Comparison of ENCODE assay signal across 27 mouse cellular contexts in genomic region chr17:11030936-11031335, GRCm38 (mm10).
DNase-seq lines count a peak whose midpoint lies in the region; ATAC-seq lines count a peak whose summit lies in the region.
"Had no signal": no experiment of that assay in that cellular context is flagged by ENCODE, and none has a peak within 500 bp of the region (broad histone marks: within the 10 kb centered on the region; RNA-seq: fewer than 3 reads in every experiment).

No protein-coding gene starts in this region.

- WGBS in limb, embryonic 11.5 days, result 77% methylated on average over 4 of the region's 4 CpGs
- 91% methylated on average over 4 of the region's 4 CpGs for WGBS in limb, embryonic 10.5 days
- 45% methylated on average over 4 of the region's 4 CpGs for WGBS in limb, embryonic 13.5 days

- ATAC-seq in limb, embryonic 11.5 days (ENCODE audit: insufficient number of reproducible peaks, low FRiP score, low TSS enrichment, low read depth), result peak; percentile 70; the same call in 1 of the 2 replicates
- ATAC-seq in limb, embryonic 13.5 days (ENCODE audit: low FRiP score, low read depth), result peak; percentile 67
- ATAC-seq: CD4-positive, CD25-positive, alpha-beta regulatory T cell, adult 4 months; forebrain, embryonic 14.5 days; forebrain, postnatal 0 days had no signal

- no peaks in the 10 kb centered on the region for H3K4me1 ChIP-seq in limb, embryonic 11.5 days (ENCODE audit: control insufficient read depth, insufficient read depth, low read length)
- H3K4me1 ChIP-seq in limb, embryonic 10.5 days, result no peaks in the 10 kb centered on the region
- H3K4me1 ChIP-seq in limb, embryonic 13.5 days, result peaks cover 14% of the 10 kb centered on the region
- H3K4me1 ChIP-seq: embryonic facial prominence, embryonic 12.5 days; embryonic facial prominence, embryonic 15.5 days; forebrain, embryonic 10.5 days; forebrain, embryonic 12.5 days had no signal

- no peaks in the 10 kb centered on the region for H3K27me3 ChIP-seq in limb, embryonic 11.5 days (ENCODE audit: control insufficient read depth, insufficient read depth, low read length)
- no peaks in the 10 kb centered on the region for H3K27me3 ChIP-seq in limb, embryonic 10.5 days (ENCODE audit: low read depth, poor library complexity, severe bottlenecking)
- H3K27me3 ChIP-seq in limb, embryonic 13.5 days, result no peaks in the 10 kb centered on the region
- H3K27me3 ChIP-seq: CH12.LX; embryonic facial prominence, embryonic 12.5 days; embryonic facial prominence, embryonic 15.5 days; forebrain, embryonic 12.5 days had no signal

- H3K9ac ChIP-seq in limb, embryonic 11.5 days (ENCODE audit: low read length), result no peak overlapping the region
- H3K9ac ChIP-seq in limb, embryonic 13.5 days, result no peak overlapping the region
- H3K9ac ChIP-seq: embryonic facial prominence, embryonic 12.5 days; embryonic facial prominence, embryonic 15.5 days; forebrain, embryonic 12.5 days; forebrain, postnatal 0 days had no signal

- H3K36me3 ChIP-seq in limb, embryonic 11.5 days (ENCODE audit: control insufficient read depth, insufficient read depth, low read length), result no peaks in the 10 kb centered on the region
- H3K36me3 ChIP-seq in limb, embryonic 10.5 days, result no peaks in the 10 kb centered on the region
- H3K36me3 ChIP-seq in limb, embryonic 13.5 days, result no peaks in the 10 kb centered on the region
- H3K36me3 ChIP-seq: embryonic facial prominence, embryonic 12.5 days; embryonic facial prominence, embryonic 15.5 days; forebrain, embryonic 10.5 days; forebrain, embryonic 12.5 days; G1E had no signal

- no peaks in the 10 kb centered on the region for H3K9me3 ChIP-seq in limb, embryonic 11.5 days (ENCODE audit: control insufficient read depth, low read length)
- no peaks in the 10 kb centered on the region for H3K9me3 ChIP-seq in limb, embryonic 10.5 days (replicated peaks)
- H3K9me3 ChIP-seq in limb, embryonic 13.5 days, result no peaks in the 10 kb centered on the region
- H3K9me3 ChIP-seq: embryonic facial prominence, embryonic 12.5 days; embryonic facial prominence, embryonic 15.5 days; forebrain, embryonic 10.5 days; forebrain, embryonic 12.5 days; G1E had no signal

- H3K27ac ChIP-seq in limb, embryonic 11.5 days (replicated peaks; ENCODE audit: low read depth, low read length), result no peak overlapping the region
- H3K27ac ChIP-seq in limb, embryonic 10.5 days, result no peak overlapping the region
- H3K27ac ChIP-seq in limb, embryonic 13.5 days, result no peak overlapping the region
- H3K27ac ChIP-seq: embryonic facial prominence, embryonic 12.5 days; embryonic facial prominence, embryonic 15.5 days; forebrain, embryonic 10.5 days; forebrain, embryonic 12.5 days had no signal

- no peak for DNase-seq in limb, embryonic 11.5 days (ENCODE audit: low spot score)
- no peak for DNase-seq in limb, embryonic 10.5 days (ENCODE audit: low spot score)
- DNase-seq in Muller cell, postnatal 12 days (ENCODE audit: inconsistent ontology term), result peak; percentile 10
- DNase-seq in forelimb bud, embryonic 11.5 days (ENCODE audit: low read depth, low spot score), result peak; percentile 29
- no peak for DNase-seq in B cell, adult 2 months
- DNase-seq in cerebellum, adult 9-10 months, result no peak
- no peak for DNase-seq in adrenal gland, postnatal 14 days
- DNase-seq: adrenal gland, adult 2 months; adrenal gland, postnatal 10 days; adrenal gland, postnatal 36 days; cerebellum, adult 11-12 months; cerebellum, adult 2 months; cerebellum, adult 9-11 months; cerebellum, postnatal 14 days; cerebellum, postnatal 36 days; embryo, embryonic 11 days; forebrain, postnatal 0 days had no signal

- no peak overlapping the region for H3K4me3 ChIP-seq in limb, embryonic 11.5 days (ENCODE audit: low read depth, low read length)
- H3K4me3 ChIP-seq in limb, embryonic 10.5 days, result no peak overlapping the region
- no peak overlapping the region for H3K4me3 ChIP-seq in limb, embryonic 13.5 days
- H3K4me3 ChIP-seq: embryonic facial prominence, embryonic 12.5 days; embryonic facial prominence, embryonic 15.5 days; erythroblast, embryonic 14.5 days; forebrain, embryonic 10.5 days; forebrain, embryonic 12.5 days had no signal

- no peak overlapping the region for H3K4me2 ChIP-seq in limb, embryonic 11.5 days (ENCODE audit: low read depth, severe bottlenecking)
- no peak overlapping the region for H3K4me2 ChIP-seq in limb, embryonic 13.5 days (replicated peaks)
- H3K4me2 ChIP-seq: embryonic facial prominence, embryonic 12.5 days; embryonic facial prominence, embryonic 15.5 days; forebrain, embryonic 12.5 days had no signal

Comparison
In these comparisons a context has a peak if more than half of its experiments do, and no peak if none do; other contexts are left out.
1. DNase-seq: peak in Muller cell, postnatal 12 days (single experiment) and forelimb bud, embryonic 11.5 days (single experiment); none in limb, embryonic 11.5 days (single experiment), limb, embryonic 10.5 days (single experiment), B cell, adult 2 months (0 of 2), cerebellum, adult 9-10 months (single experiment) and adrenal gland, postnatal 14 days (single experiment).